Mouse (Mus musculus) hindbrain, embryonic 13.5 days (tissue): ENCODE results near the gene Zfp148. TPM values are rescaled to one million over a fixed set of nuclear protein-coding genes. Genes with fewer than 3 reads are reported as not detected.
A peak's percentile ranks its signal among the peaks of the same experiment; 100 is the strongest.

Experiments
- ATAC-seq: fragments of 200-750 bp; cut with Nextera tagmentation; 2 replicates; pipeline ENCODE4 v1.8.0; 2017; ENCODE audit warnings: moderate TSS enrichment; ENCODE audit not compliant: low FRiP score
- H3K27ac ChIP-seq: fragments of 300-500 bp; sonication (generic); 2 replicates; pipeline ENCODE4 v1.5.1; 2015; ENCODE audit warnings: inconsistent platforms, mild to moderate bottlenecking, moderate library complexity
- H3K27me3 ChIP-seq: fragments of 300-500 bp; sonication (generic); 2 replicates; pipeline ENCODE4 v1.6.1; 2015; ENCODE audit warnings: mild to moderate bottlenecking, inconsistent platforms
- H3K36me3 ChIP-seq: fragments of 300-500 bp; sonication (generic); 2 replicates; pipeline ENCODE4 v1.6.1; 2015; ENCODE audit warnings: mild to moderate bottlenecking, inconsistent platforms
- H3K4me1 ChIP-seq: fragments of 300-500 bp; sonication (generic); replicated peaks from 2 replicates; pipeline ENCODE4 v1.6.1; 2015; ENCODE audit warnings: inconsistent platforms
- H3K4me2 ChIP-seq: fragments of 300-500 bp; sonication (generic); 2 replicates; pipeline ENCODE4 v1.6.1; 2015; ENCODE audit warnings: inconsistent platforms, mild to moderate bottlenecking, moderate library complexity
- H3K4me3 ChIP-seq: fragments of 300-500 bp; sonication (generic); 2 replicates; pipeline ENCODE4 v1.5.1; 2015; ENCODE audit warnings: mild to moderate bottlenecking, inconsistent platforms
- H3K9ac ChIP-seq: fragments of 300-500 bp; sonication (generic); 2 replicates; pipeline ENCODE4 v1.6.1; 2015; ENCODE audit warnings: mild to moderate bottlenecking, inconsistent platforms
- H3K9me3 ChIP-seq: fragments of 300-500 bp; sonication (generic); 2 replicates; pipeline ENCODE4 v1.6.1; 2016; ENCODE audit warnings: inconsistent platforms
- WGBS: fragments of 180-500 bp; shearing (Covaris S2); methylation state at CpG from one replicate; pipeline ENCODE4 v1.1.7; 2015; 5-methylcytosine and 5-hydroxymethylcytosine counted together
- polyA plus RNA-seq: library from polyadenylated mRNA; unstranded; fragments of >200 nt; fragmentation: Nextera tagmentation; extraction: Ambion mirVana; gene quantifications from 2 replicates; pipeline ENCODE4 v1.2.1, GENCODE M21; 2015

Gene Zfp148
- polyA plus RNA-seq, 1 experiment from 2014 or later, result 52.3 TPM

DNA sequence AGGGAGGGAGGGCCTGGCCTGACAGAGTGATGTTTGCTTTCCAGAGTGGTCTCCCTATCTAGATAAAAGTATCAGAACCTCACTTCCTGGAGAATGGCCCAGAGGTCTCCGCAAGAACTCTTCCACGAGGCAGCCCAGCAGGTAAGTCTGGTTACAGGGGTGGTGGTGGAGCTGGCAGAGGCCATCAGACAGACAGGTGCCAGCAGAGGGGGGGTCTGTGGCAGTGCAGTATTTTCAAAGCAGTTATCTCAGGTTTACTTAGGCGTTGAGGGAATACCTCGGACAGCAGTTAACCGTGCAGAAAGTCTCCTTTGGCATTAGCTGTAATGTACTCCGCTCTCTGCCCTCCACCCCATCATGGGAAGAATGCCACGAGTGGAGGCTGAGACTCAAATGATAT lies 137.6 kb downstream of the Zfp148 start:
- H3K4me3 ChIP-seq, result no peak overlapping the region
- no peak overlapping the region for H3K9ac ChIP-seq
- H3K9me3 ChIP-seq, result no peaks in the 10 kb centered on the region
- WGBS, result 75% methylated on average over 7 of the region's 7 CpGs
- H3K27me3 ChIP-seq, result no peaks in the 10 kb centered on the region
- no peak for ATAC-seq
- no peaks in the 10 kb centered on the region for H3K36me3 ChIP-seq
- peaks cover 14% of the 10 kb centered on the region for H3K4me1 ChIP-seq
- no peak overlapping the region for H3K27ac ChIP-seq
- H3K4me2 ChIP-seq, result no peak overlapping the region

DNA sequence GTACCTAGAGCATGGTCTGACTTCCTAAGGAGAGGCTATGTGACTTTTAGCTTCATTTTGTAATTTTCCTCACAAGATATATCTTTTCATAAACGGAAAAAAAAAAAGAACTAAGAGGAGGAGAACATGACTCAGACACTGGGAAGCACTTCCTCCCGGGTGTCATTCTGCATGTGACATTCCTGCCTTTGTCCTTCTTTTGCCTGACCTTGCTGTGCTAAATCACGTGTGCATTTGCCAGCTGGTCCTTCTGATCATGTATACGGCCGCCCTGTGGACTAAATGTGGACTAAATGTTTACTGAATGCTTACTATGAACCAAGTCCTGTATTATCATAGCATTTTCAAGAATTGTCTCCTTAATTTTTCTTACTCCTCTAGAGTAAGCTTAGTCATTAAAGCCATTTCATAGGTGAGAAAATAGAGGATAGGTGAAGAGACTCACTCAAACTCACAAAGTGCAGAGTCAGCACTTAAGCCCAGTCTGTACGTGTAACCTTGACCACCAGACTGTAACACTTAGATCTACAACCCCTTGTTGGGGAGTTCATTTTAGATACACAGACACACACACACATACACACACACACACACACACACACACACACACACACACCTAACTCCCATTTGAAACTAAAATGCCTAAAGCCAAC lies 139.4 kb downstream of the Zfp148 start:
- no peaks in the 10 kb centered on the region for H3K9me3 ChIP-seq
- no peak overlapping the region for H3K4me3 ChIP-seq
- H3K27ac ChIP-seq, result no peak overlapping the region
- H3K27me3 ChIP-seq, result no peaks in the 10 kb centered on the region
- no peak for ATAC-seq
- no peak overlapping the region for H3K9ac ChIP-seq
- H3K4me2 ChIP-seq, result no peak overlapping the region
- peaks cover 14% of the 10 kb centered on the region for H3K4me1 ChIP-seq
- WGBS, result 71% methylated on average over 6 of the region's 6 CpGs
- H3K36me3 ChIP-seq, result no peaks in the 10 kb centered on the region

DNA sequence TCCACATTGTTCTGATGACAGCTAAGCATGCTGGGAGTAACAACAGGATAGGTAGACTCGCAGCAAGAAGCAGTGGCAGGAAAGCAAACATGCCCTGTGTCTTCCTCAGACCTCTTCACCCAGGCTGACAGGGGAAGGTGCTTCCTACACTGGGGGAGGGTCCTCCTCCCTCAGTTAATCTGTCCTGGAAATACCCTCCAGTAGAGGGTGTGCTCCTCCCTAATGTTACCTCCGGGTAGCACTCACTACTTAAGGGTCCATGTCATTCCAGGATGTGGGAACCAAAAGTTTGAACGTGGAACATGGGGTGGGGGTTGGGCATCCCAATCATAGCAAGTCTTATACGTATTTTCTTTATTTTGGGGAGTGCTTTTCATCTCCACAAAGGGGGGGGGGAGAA lies 141.9 kb downstream of the Zfp148 start:
- H3K27ac ChIP-seq, result no peak overlapping the region
- no peak overlapping the region for H3K4me2 ChIP-seq
- no peak overlapping the region for H3K4me3 ChIP-seq
- 56% methylated on average over 4 of the region's 4 CpGs for WGBS
- H3K9ac ChIP-seq, result no peak overlapping the region
- no peaks in the 10 kb centered on the region for H3K9me3 ChIP-seq
- ATAC-seq, result no peak
- peaks cover 2% of the 10 kb centered on the region for H3K4me1 ChIP-seq
- no peaks in the 10 kb centered on the region for H3K36me3 ChIP-seq
- H3K27me3 ChIP-seq, result no peaks in the 10 kb centered on the region

DNA sequence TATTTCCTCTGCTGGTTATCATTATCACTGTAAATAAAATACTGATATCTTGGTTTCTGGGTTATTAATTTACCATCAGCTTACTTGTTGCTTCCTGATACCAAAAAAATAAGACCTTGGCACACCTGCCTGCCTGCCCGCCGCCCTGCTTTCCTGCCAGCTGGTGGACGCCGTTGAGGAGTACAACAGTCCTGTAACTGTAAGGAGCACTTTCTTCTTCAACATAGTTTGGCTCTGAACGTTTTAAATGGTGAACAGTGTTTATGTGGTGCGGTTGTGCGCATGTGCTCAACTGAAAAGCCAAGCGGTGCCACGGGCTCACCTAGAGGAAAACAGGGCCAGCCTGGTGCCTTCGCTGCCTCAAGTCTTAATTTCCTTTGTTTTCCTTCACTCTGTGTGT lies 142.9 kb downstream of the Zfp148 start:
- Histone ChIP-seq H3K27me3 (no peaks in the 10 kb centered on the region), H3K4me3 (no peak overlapping the region), H3K27ac (no peak overlapping the region), H3K4me2 (no peak overlapping the region), H3K36me3 (no peaks in the 10 kb centered on the region), H3K4me1 (no peaks in the 10 kb centered on the region; the same call in 1 of the 2 replicates), H3K9me3 (peaks cover 3% of the 10 kb centered on the region; the same call in 1 of the 2 replicates), H3K9ac (no peak overlapping the region)
- 63% methylated on average over 10 of the region's 10 CpGs for WGBS
- no peak for ATAC-seq

DNA sequence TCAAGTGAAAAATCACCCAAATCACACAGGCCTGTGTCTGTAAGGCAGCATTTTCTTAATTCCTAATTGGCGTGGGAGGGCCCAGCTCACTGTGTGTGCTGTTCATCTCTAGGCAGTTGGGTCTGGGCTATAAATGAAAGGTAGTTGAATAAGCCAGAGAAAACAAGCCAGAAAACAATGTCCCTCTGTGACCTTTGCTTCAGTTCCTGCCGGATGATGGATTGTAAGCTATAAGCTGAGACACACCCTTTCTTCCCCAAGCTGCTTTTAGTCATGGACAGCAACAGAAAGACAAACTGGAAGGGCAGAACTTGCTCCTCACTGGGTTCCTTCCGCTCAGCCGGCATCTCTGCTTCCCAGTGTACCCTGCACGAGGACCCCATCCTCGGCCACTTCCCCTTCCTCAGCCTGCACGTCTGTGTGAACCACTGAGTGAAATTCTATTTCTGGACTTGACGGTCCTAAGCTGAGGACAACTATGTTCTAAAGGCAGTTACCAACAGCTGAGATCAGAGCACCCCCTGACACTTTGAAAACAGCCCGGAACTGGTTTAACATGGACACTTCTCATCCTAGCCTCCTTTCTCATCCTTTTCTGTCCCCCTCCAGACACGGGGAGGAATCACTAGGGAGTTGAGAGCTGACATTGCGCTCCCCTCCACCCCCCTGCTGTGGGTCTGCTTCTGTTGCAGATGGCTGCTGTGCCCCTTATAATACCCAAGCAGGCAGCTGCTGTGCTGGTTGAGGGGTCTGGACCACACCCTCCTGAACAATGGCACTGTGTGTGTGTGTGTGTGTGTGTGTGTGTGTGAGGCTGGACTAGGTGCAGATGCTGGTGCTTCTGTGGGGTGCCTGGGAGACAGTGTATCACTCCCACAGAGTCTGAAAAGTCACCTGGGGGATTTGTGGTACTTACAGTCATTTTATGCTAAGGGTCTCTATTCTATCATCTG lies 149.1 kb downstream of the Zfp148 start:
- WGBS, result 32% methylated on average over 11 of the region's 11 CpGs
- Histone ChIP-seq H3K27me3 (no peaks in the 10 kb centered on the region), H3K9ac (no peak overlapping the region), H3K4me2 (no peak overlapping the region), H3K27ac (peak overlapping the region; percentile 40; the same call in 1 of the 2 replicates), H3K4me3 (no peak overlapping the region), H3K9me3 (peaks cover 3% of the 10 kb centered on the region; the same call in 1 of the 2 replicates), H3K4me1 (peaks cover 14% of the 10 kb centered on the region), H3K36me3 (no peaks in the 10 kb centered on the region)
- ATAC-seq, result 0 out of 2 replicates have a peak, but pooled peaks have one; percentile 57

DNA sequence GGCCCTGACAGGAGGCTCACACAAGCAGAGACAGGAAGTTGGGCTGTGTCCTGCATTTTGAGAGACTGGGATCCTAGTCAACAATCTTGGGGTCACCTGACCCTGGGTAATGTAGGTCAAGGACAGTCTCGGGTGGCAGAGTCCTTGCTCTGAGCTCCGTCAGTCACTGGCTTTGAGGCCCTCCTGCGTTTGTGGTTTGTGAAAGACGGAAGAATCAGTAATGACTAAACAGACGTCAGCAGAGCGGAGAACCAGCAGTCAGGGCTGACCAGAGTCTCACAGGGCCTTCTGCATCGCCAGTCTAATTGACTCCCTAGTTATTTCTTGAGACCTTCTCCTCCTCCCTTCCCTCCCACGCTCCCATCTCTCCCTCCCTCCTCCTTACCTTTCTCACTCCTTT lies 150.5 kb downstream of the Zfp148 start:
- peaks cover 14% of the 10 kb centered on the region for H3K4me1 ChIP-seq
- no peaks in the 10 kb centered on the region for H3K36me3 ChIP-seq
- H3K9ac ChIP-seq, result no peak overlapping the region
- 76% methylated on average over 8 of the region's 8 CpGs for WGBS
- ATAC-seq, result no peak
- H3K4me3 ChIP-seq, result no peak overlapping the region
- no peak overlapping the region for H3K27ac ChIP-seq
- H3K9me3 ChIP-seq, result peaks cover 3% of the 10 kb centered on the region; the same call in 1 of the 2 replicates
- no peaks in the 10 kb centered on the region for H3K27me3 ChIP-seq
- no peak overlapping the region for H3K4me2 ChIP-seq

DNA sequence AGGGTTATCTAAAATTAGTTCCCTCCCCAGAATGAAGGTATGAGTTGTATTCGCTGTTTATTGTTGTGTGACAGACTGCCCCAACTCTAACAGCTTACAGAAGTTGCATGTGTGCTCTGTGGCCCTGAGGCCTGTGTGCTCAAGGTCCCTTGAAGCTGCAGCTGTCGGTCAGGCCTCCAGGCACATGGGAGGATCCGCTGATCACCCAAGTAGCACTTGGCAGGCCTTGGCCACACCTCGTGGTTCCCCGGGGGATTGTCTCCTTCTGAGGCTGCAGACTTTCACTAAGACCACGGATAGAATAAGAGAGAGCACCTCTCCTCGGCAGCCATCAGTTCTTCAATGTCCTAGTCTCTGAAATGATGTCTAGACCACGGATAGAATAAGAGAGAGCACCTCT lies 155.8 kb downstream of the Zfp148 start:
- no peak overlapping the region for H3K9ac ChIP-seq
- no peak overlapping the region for H3K4me3 ChIP-seq
- no peaks in the 10 kb centered on the region for H3K36me3 ChIP-seq
- 89% methylated on average over 8 of the region's 8 CpGs for WGBS
- H3K4me1 ChIP-seq, result peaks cover 8% of the 10 kb centered on the region
- H3K27ac ChIP-seq, result no peak overlapping the region
- H3K9me3 ChIP-seq, result no peaks in the 10 kb centered on the region
- H3K4me2 ChIP-seq, result no peak overlapping the region
- no peak for ATAC-seq
- H3K27me3 ChIP-seq, result no peaks in the 10 kb centered on the region

DNA sequence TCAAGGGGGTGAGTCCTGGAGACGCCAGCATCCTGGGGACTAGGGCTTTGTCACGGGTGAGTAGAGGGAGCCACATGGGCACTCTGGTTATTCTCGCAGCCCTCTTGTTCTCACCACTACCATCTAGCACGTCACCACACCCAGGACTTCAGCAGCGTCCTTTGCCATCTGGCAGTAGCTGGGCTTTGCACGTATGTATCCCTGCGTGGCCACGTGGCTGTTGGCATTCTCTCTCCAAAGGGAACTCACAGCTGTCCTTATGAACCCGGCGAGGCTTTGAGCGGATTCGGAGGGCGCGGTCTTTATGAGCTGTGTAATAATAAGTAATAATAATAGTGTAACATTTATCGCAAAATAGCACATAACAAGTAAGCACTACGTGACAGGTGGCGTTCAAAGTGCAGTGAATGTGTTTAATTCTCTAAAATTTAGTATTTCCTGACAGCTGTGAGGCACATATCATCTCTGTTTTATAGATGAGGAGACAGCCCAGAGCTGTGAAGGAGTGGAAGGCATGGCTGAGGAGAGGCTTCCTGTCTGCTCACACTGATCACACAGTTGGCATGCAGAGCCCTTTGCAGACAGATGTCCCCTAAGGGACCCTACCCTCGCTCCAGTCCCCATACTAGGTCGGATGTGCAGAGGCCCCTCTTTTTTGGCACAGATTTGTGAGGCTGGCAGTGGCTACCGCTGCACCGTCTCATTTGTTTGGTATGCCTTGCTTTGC lies 157.0 kb downstream of the Zfp148 start:
- H3K27ac ChIP-seq, result no peak overlapping the region
- no peak for ATAC-seq
- WGBS, result 76% methylated on average over 21 of the region's 21 CpGs
- peaks cover 8% of the 10 kb centered on the region for H3K4me1 ChIP-seq
- H3K36me3 ChIP-seq, result no peaks in the 10 kb centered on the region
- no peaks in the 10 kb centered on the region for H3K9me3 ChIP-seq
- no peak overlapping the region for H3K9ac ChIP-seq
- no peak overlapping the region for H3K4me2 ChIP-seq
- H3K4me3 ChIP-seq, result no peak overlapping the region
- no peaks in the 10 kb centered on the region for H3K27me3 ChIP-seq

DNA sequence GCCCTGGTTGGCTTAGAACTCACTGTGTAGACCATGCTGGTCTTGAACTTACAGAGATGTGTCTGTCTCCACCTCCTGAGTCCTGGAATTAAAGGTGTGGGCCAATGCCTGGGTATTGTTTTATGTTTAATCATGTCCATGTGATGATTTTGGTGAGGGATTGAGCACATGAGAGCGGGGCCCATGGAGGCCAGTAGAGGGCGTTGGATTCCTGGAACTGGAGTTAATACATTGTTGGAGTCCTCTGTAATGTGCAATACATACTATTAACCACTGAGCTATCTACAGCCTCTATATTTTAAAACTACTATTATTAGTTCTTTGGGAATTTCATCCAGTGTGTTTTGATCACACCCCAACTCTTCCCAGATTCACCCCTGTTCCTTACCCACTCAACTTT lies 163.7 kb downstream of the Zfp148 start:
- Histone ChIP-seq H3K4me1 (no peaks in the 10 kb centered on the region), H3K4me2 (no peak overlapping the region), H3K9ac (no peak overlapping the region), H3K4me3 (no peak overlapping the region), H3K27me3 (no peaks in the 10 kb centered on the region), H3K27ac (no peak overlapping the region), H3K36me3 (no peaks in the 10 kb centered on the region), H3K9me3 (no peaks in the 10 kb centered on the region)
- ATAC-seq, result no peak
- 89% methylated on average over 2 of the region's 2 CpGs for WGBS

DNA sequence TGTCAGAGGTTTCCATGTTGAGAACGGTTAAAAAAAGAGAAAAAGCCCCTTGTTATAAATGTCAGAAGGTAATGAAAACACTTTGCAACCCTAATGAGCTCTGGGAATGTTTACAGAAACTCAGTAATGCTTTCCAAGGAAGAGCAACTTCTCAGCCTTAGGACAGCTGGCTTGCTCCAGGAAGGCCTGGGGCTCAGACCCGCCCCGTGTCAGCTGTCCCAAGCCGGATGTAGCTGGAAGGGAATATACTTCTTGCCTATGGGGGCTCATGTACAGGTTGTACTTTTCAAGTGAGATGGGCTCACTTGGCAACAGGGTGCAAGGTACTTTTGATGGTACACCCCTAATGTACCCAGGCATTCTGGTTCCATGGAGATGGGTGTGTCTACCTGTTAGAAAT lies 164.9 kb downstream of the Zfp148 start:
- WGBS, result 87% methylated on average over 4 of the region's 4 CpGs
- H3K9ac ChIP-seq, result no peak overlapping the region
- no peak overlapping the region for H3K4me3 ChIP-seq
- no peaks in the 10 kb centered on the region for H3K4me1 ChIP-seq
- H3K36me3 ChIP-seq, result no peaks in the 10 kb centered on the region
- no peak for ATAC-seq
- no peaks in the 10 kb centered on the region for H3K27me3 ChIP-seq
- no peak overlapping the region for H3K4me2 ChIP-seq
- no peak overlapping the region for H3K27ac ChIP-seq
- no peaks in the 10 kb centered on the region for H3K9me3 ChIP-seq

DNA sequence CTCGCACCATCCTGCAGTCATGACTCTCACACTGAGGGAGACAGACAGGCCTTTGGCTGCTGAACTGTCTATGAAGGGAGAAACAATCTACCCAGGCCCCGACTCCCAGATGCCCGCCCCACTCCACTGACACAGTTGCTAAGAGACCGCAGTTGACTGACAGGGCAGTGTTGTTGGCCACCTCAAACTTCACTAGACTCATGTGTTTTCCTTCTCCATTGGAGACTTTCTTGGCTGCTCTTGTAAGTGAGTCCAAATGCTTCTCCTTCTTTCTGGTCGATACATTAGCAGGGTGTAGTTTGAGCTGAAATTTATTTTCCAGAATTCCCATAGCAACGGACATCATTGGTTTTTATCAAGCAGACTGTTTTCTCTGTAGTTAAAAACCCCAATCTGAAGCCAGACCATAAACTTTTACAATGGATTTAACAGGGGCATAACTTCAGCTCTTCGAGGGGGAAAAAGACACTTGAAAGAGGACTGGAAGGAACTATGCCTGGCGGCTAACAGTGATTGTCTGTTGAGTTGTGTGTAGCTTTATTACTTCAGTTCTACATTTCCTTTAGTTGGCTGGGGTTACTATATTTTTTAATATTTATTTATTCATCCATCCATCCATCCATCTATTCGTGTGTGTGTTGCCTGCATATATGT lies 173.2 kb downstream of the Zfp148 start:
- WGBS, result 66% methylated on average over 9 of the region's 9 CpGs
- H3K9ac ChIP-seq, result no peak overlapping the region
- H3K9me3 ChIP-seq, result no peaks in the 10 kb centered on the region
- peaks cover 13% of the 10 kb centered on the region for H3K4me1 ChIP-seq
- no peak overlapping the region for H3K4me3 ChIP-seq
- no peak overlapping the region for H3K4me2 ChIP-seq
- no peak overlapping the region for H3K27ac ChIP-seq
- no peaks in the 10 kb centered on the region for H3K36me3 ChIP-seq
- no peaks in the 10 kb centered on the region for H3K27me3 ChIP-seq
- peak; percentile 63; the same call in 1 of the 2 replicates for ATAC-seq
